Mouse (Mus musculus): ENCODE results near the gene Cdc42se2.

DNA sequence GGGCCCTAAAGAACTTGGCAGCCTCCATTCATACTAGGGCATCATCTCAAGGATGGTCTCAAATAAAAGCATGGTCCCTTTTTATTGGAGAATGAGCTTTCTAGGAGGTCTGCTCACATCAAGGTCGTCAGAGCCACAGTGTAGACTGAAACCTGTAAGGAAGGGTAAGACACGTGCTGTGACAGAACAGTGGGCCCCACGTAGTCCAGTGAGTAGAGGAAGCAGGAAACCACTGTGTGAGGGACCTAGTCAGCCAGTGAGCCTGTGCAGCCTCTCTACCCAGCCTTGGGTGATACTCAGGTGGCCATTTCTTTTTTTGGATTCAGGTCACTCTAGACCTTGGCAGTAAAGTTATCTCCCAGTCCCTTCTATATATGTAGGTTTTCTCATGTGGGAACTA lies 87.5 kb downstream of the Cdc42se2 start:
- TF ChIP-seq CTCF (IDR thresholded peaks at IDR 0.05; ENCODE audit: low read depth, low read length) = no peak
- TF ChIP-seq POLR2A (IDR thresholded peaks at IDR 0.05; ENCODE audit: insufficient read depth, low read length) = no peak
